Mouse (Mus musculus): ENCODE measurements at regions not wholly inside any gene's neighbourhood (a gene's known extent, or its start where the extent isn't known, plus 50 kb on each side); places are given as distances from the start of the nearest gene placed in this dataset.

- TF ChIP-seq CTCF (IDR thresholded peaks at IDR 0.05; ENCODE audit: low read depth) (no peak), EP300 (IDR thresholded peaks at IDR 0.05; ENCODE audit: low read depth) (no peak)
These were observed 271.3 kb upstream of the Cdyl start for GRCm38 (mm10) chr13:35388380-35388779.
